Mouse (Mus musculus): Measurements from ENCODE around the gene Pax1. TPM values are rescaled to one million over a fixed set of nuclear protein-coding genes. Genes with fewer than 3 reads are reported as not detected.
A peak's percentile ranks its signal among the peaks of the same experiment; 100 is the strongest.

The Pax1 gene
- polyA plus RNA-seq, 1 experiment from 2014 or later, result 7.3 TPM

- Histone ChIP-seq H3K9ac (ENCODE audit: low read depth, low read length) (no peak overlapping the region), H3K27me3 (replicated peaks; ENCODE audit: control insufficient read depth, insufficient read depth, low read length) (peaks cover 81% of the 10 kb centered on the region), H3K9me3 (ENCODE audit: control insufficient read depth, low read length) (no peaks in the 10 kb centered on the region), H3K27ac (replicated peaks; ENCODE audit: low read depth, low read length) (no peak overlapping the region), H3K4me1 (ENCODE audit: control insufficient read depth, insufficient read depth, low read length) (no peaks in the 10 kb centered on the region), H3K4me2 (ENCODE audit: low read depth, low read length) (no peak overlapping the region), H3K36me3 (ENCODE audit: control insufficient read depth, insufficient read depth, low read length) (no peaks in the 10 kb centered on the region), H3K4me3 (ENCODE audit: low read depth, low read length) (no peak overlapping the region)
- DNase-seq (ENCODE audit: low spot score), result no peak
- no peak for ATAC-seq (ENCODE audit: low read depth)
- 14% methylated on average over 8 of the region's 8 CpGs for WGBS
Observed at GRCm38 (mm10) chr2:147375019-147375715, 13.4 kb downstream of the Pax1 start.

GRCm38 (mm10) chr2:147378934-147379333 is 17.2 kb downstream of the Pax1 start:
- 13% methylated on average over 4 of the region's 4 CpGs for WGBS
- H3K27me3 ChIP-seq (replicated peaks; ENCODE audit: control insufficient read depth, insufficient read depth, low read length), result peaks cover 45% of the 10 kb centered on the region

GRCm38 (mm10) chr2:147383373-147383772 is 21.6 kb downstream of the Pax1 start:
- H3K36me3 ChIP-seq (ENCODE audit: control insufficient read depth, insufficient read depth, low read length), result no peaks in the 10 kb centered on the region
- no peak overlapping the region for H3K4me3 ChIP-seq (ENCODE audit: low read depth, low read length)
- H3K4me2 ChIP-seq (ENCODE audit: low read depth, low read length), result no peak overlapping the region
- no peak overlapping the region for H3K9ac ChIP-seq (ENCODE audit: low read depth, low read length)
- H3K9me3 ChIP-seq (ENCODE audit: control insufficient read depth, low read length), result no peaks in the 10 kb centered on the region
- H3K4me1 ChIP-seq (ENCODE audit: control insufficient read depth, insufficient read depth, low read length), result no peaks in the 10 kb centered on the region
- H3K27ac ChIP-seq (replicated peaks; ENCODE audit: low read depth, low read length), result no peak overlapping the region
- 82% methylated on average over 2 of the region's 2 CpGs for WGBS
- DNase-seq (ENCODE audit: low spot score), result no peak
- ATAC-seq (ENCODE audit: low read depth), result no peak
- H3K27me3 ChIP-seq (replicated peaks; ENCODE audit: control insufficient read depth, insufficient read depth, low read length), result 0 out of 2 replicates have a peak, but pooled peaks cover 4% of the 10 kb centered on the region

More at GRCm38 (mm10) chr2:147378934-147379333, 17.2 kb downstream of the Pax1 start:
- Histone ChIP-seq H3K4me3 (ENCODE audit: low read depth, low read length) (no peak overlapping the region), H3K4me2 (ENCODE audit: low read depth, low read length) (no peak overlapping the region), H3K9me3 (ENCODE audit: control insufficient read depth, low read length) (no peaks in the 10 kb centered on the region), H3K36me3 (ENCODE audit: control insufficient read depth, insufficient read depth, low read length) (no peaks in the 10 kb centered on the region), H3K9ac (ENCODE audit: low read depth, low read length) (no peak overlapping the region), H3K4me1 (ENCODE audit: control insufficient read depth, insufficient read depth, low read length) (no peaks in the 10 kb centered on the region), H3K27ac (replicated peaks; ENCODE audit: low read depth, low read length) (no peak overlapping the region)
- DNase-seq (ENCODE audit: low spot score) (peak; percentile 56), ATAC-seq (ENCODE audit: low read depth) (no peak)

GRCm38 (mm10) chr2:147386949-147387348 is 25.2 kb downstream of the Pax1 start:
- H3K27me3 ChIP-seq (replicated peaks; ENCODE audit: control insufficient read depth, insufficient read depth, low read length), result 0 out of 2 replicates have a peak, but pooled peaks cover 3% of the 10 kb centered on the region
- H3K9ac ChIP-seq (ENCODE audit: low read depth, low read length), result no peak overlapping the region
- H3K36me3 ChIP-seq (ENCODE audit: control insufficient read depth, insufficient read depth, low read length), result no peaks in the 10 kb centered on the region
- no peak overlapping the region for H3K4me2 ChIP-seq (ENCODE audit: low read depth, low read length)
- no peaks in the 10 kb centered on the region for H3K4me1 ChIP-seq (ENCODE audit: control insufficient read depth, insufficient read depth, low read length)
- H3K9me3 ChIP-seq (ENCODE audit: control insufficient read depth, low read length), result no peaks in the 10 kb centered on the region
- 57% methylated on average over 5 of the region's 5 CpGs for WGBS
- H3K4me3 ChIP-seq (ENCODE audit: low read depth, low read length), result no peak overlapping the region
- no peak for DNase-seq (ENCODE audit: low spot score)
- no peak overlapping the region for H3K27ac ChIP-seq (replicated peaks; ENCODE audit: low read depth, low read length)
- no peak for ATAC-seq (ENCODE audit: low read depth)

GRCm38 (mm10) chr2:147409323-147409722 is 47.6 kb downstream of the Pax1 start:
- Histone ChIP-seq H3K27ac (replicated peaks; ENCODE audit: low read depth, low read length) (no peak overlapping the region), H3K36me3 (ENCODE audit: control insufficient read depth, insufficient read depth, low read length) (no peaks in the 10 kb centered on the region), H3K9me3 (ENCODE audit: control insufficient read depth, low read length) (no peaks in the 10 kb centered on the region), H3K4me2 (ENCODE audit: low read depth, low read length) (no peak overlapping the region), H3K27me3 (replicated peaks; ENCODE audit: control insufficient read depth, insufficient read depth, low read length) (no peaks in the 10 kb centered on the region), H3K4me1 (ENCODE audit: control insufficient read depth, insufficient read depth, low read length) (no peaks in the 10 kb centered on the region), H3K4me3 (ENCODE audit: low read depth, low read length) (no peak overlapping the region), H3K9ac (ENCODE audit: low read depth, low read length) (no peak overlapping the region)
- ATAC-seq (ENCODE audit: low read depth) (no peak), DNase-seq (ENCODE audit: low spot score) (no peak)
- 68% methylated on average over 1 of the region's 1 CpGs for WGBS

GRCm38 (mm10) chr2:147415037-147415436 is 53.3 kb downstream of the Pax1 start:
- 88% methylated on average over 3 of the region's 3 CpGs for WGBS
- no peak for ATAC-seq (ENCODE audit: low read depth)
- Histone ChIP-seq H3K4me2 (ENCODE audit: low read depth, low read length) (no peak overlapping the region), H3K4me1 (ENCODE audit: control insufficient read depth, insufficient read depth, low read length) (no peaks in the 10 kb centered on the region), H3K36me3 (ENCODE audit: control insufficient read depth, insufficient read depth, low read length) (no peaks in the 10 kb centered on the region), H3K9ac (ENCODE audit: low read depth, low read length) (no peak overlapping the region), H3K27ac (replicated peaks; ENCODE audit: low read depth, low read length) (no peak overlapping the region), H3K9me3 (ENCODE audit: control insufficient read depth, low read length) (no peaks in the 10 kb centered on the region), H3K27me3 (replicated peaks; ENCODE audit: control insufficient read depth, insufficient read depth, low read length) (no peaks in the 10 kb centered on the region), H3K4me3 (ENCODE audit: low read depth, low read length) (no peak overlapping the region)
- DNase-seq (ENCODE audit: low spot score), result no peak

GRCm38 (mm10) chr2:147424582-147425255 is 63.0 kb downstream of the Pax1 start:
- no peak overlapping the region for H3K27ac ChIP-seq (replicated peaks; ENCODE audit: low read depth, low read length)
- ATAC-seq (ENCODE audit: low read depth), result no peak
- H3K36me3 ChIP-seq (ENCODE audit: control insufficient read depth, insufficient read depth, low read length), result no peaks in the 10 kb centered on the region
- H3K9ac ChIP-seq (ENCODE audit: low read depth, low read length), result no peak overlapping the region
- no peak for DNase-seq (ENCODE audit: low spot score)
- H3K27me3 ChIP-seq (replicated peaks; ENCODE audit: control insufficient read depth, insufficient read depth, low read length), result no peaks in the 10 kb centered on the region
- no peaks in the 10 kb centered on the region for H3K9me3 ChIP-seq (ENCODE audit: control insufficient read depth, low read length)
- no peaks in the 10 kb centered on the region for H3K4me1 ChIP-seq (ENCODE audit: control insufficient read depth, insufficient read depth, low read length)
- H3K4me2 ChIP-seq (ENCODE audit: low read depth, low read length), result no peak overlapping the region
- no peak overlapping the region for H3K4me3 ChIP-seq (ENCODE audit: low read depth, low read length)
- 25% methylated on average over 10 of the region's 10 CpGs for whole genome bisulfite sequencing

- H3K27ac ChIP-seq (replicated peaks; ENCODE audit: low read depth, low read length), result no peak overlapping the region
Observed at GRCm38 (mm10) chr2:147429607-147430356, 68.1 kb downstream of the Pax1 start.

More at GRCm38 (mm10) chr2:147429607-147430356, 68.1 kb downstream of the Pax1 start:
- Histone ChIP-seq H3K9ac (ENCODE audit: low read depth, low read length) (no peak overlapping the region), H3K27me3 (replicated peaks; ENCODE audit: control insufficient read depth, insufficient read depth, low read length) (no peaks in the 10 kb centered on the region), H3K4me2 (ENCODE audit: low read depth, low read length) (no peak overlapping the region), H3K9me3 (ENCODE audit: control insufficient read depth, low read length) (no peaks in the 10 kb centered on the region), H3K4me3 (ENCODE audit: low read depth, low read length) (no peak overlapping the region), H3K4me1 (ENCODE audit: control insufficient read depth, insufficient read depth, low read length) (no peaks in the 10 kb centered on the region), H3K36me3 (ENCODE audit: control insufficient read depth, insufficient read depth, low read length) (no peaks in the 10 kb centered on the region)
- no peak for ATAC-seq (ENCODE audit: low read depth)
- WGBS, result 14% methylated on average over 1 of the region's 1 CpGs
- DNase-seq (ENCODE audit: low spot score), result peak; percentile 22
